Mouse (Mus musculus) spleen, adult 2 months (tissue): ENCODE data around the gene Gadd45gip1.

Experiments
- CTCF ChIP-seq: fragments of 200-500 bp; IDR thresholded peaks from 2 replicates; pipeline ENCODE4 v1.5.1; 2011; ENCODE audit warnings: mild to moderate bottlenecking, inconsistent platforms; ENCODE audit not compliant: insufficient read depth, insufficient read length, insufficient replicate concordance; ENCODE audit errors: extremely low read depth
- POLR2A ChIP-seq: fragments of 200-500 bp; IDR thresholded peaks from 2 replicates; pipeline ENCODE4 v1.6.1; 2011; ENCODE audit warnings: low read depth, low read length, inconsistent platforms

GRCm38 (mm10) chr8:84815547-84815946 lies 15.8 kb upstream of the Gadd45gip1 start:
- TF ChIP-seq CTCF (peak; percentile 95), POLR2A (no peak)
